In the genomic region with DNA sequence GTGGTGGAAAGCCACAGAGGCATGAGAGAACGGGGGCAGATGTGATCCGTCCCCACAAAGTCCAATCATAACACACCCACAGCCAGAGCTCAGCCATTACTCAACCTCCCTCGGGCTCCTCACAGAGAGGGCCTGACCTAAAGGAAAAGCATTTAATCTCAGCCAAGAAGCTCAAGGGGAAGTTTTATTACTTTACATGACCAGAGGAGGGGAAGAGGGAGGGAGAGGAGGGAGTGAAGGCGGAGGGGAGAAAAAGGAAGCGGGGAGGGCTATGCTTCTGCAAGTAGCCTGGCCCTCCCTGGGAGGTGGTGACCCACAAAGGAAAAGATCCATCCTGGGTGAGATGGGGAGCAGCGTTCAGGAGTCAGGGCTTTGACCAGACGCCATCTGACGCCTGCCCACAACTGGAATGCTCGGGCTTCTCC, we compare ENCODE assay signal across 7 mouse cellular contexts. TPM values are rescaled to one million over a fixed set of nuclear protein-coding genes. Genes with fewer than 3 reads are reported as not detected.
DNase-seq lines count a peak whose midpoint lies in the region; ATAC-seq and TF ChIP-seq lines count a peak whose summit lies in the region.

No protein-coding gene starts in this region.

- DNase-seq in midbrain, embryonic 10.5 days (ENCODE audit: low spot score) = no peak
- DNase-seq in heart, adult 8-10 months (ENCODE audit: low spot score) = peak; percentile 33
- peak; percentile 37 for DNase-seq in kidney, adult 9 months
- DNase-seq in cerebellum, postnatal 4 days (ENCODE audit: low spot score in 2 of 2) = no peak
- no peak for DNase-seq in ovary, postnatal 36 days (ENCODE audit: low spot score)

- H3ac ChIP-seq in myocyte (ENCODE audit: control insufficient read depth, insufficient read length) = no peak overlapping the region

- H3K27me3 ChIP-seq in midbrain, embryonic 10.5 days (ENCODE audit: low read depth, poor library complexity, severe bottlenecking) = no peaks in the 10 kb centered on the region
- no peaks in the 10 kb centered on the region for H3K27me3 ChIP-seq in midbrain, embryonic 15.5 days (replicated peaks)
- H3K27me3 ChIP-seq in myocyte (ENCODE audit: control insufficient read depth, insufficient read depth, insufficient read length) = no peaks in the 10 kb centered on the region

- WGBS in midbrain, embryonic 10.5 days = 81% methylated on average over 9 of the region's 9 CpGs
- 73% methylated on average over 9 of the region's 9 CpGs for WGBS in midbrain, embryonic 15.5 days

- peaks cover 3% of the 10 kb centered on the region; the same call in 1 of the 2 replicates for H3K36me3 ChIP-seq in midbrain, embryonic 10.5 days
- no peaks in the 10 kb centered on the region for H3K36me3 ChIP-seq in midbrain, embryonic 15.5 days (replicated peaks)
- H3K36me3 ChIP-seq in myocyte (ENCODE audit: control insufficient read depth, insufficient read depth) = no peaks in the 10 kb centered on the region

- H3K4me3 ChIP-seq in midbrain, embryonic 10.5 days = no peak overlapping the region
- H3K4me3 ChIP-seq in midbrain, embryonic 15.5 days = no peak overlapping the region
- H3K4me3 ChIP-seq in myocyte = no peak overlapping the region

- H3K27ac ChIP-seq in midbrain, embryonic 10.5 days (replicated peaks) = peak overlapping the region; percentile 18
- H3K27ac ChIP-seq in midbrain, embryonic 15.5 days = no peak overlapping the region

- H3K79me2 ChIP-seq in myocyte (ENCODE audit: control insufficient read depth, insufficient read depth) = no peaks in the 10 kb centered on the region

- TF ChIP-seq POLR2A in myocyte (IDR thresholded peaks at IDR 0.05; ENCODE audit: insufficient read length, low read depth) = no peak

- no peaks in the 10 kb centered on the region for H3K9me3 ChIP-seq in midbrain, embryonic 10.5 days (replicated peaks)
- H3K9me3 ChIP-seq in midbrain, embryonic 15.5 days = no peaks in the 10 kb centered on the region

- H3K4me1 ChIP-seq in midbrain, embryonic 10.5 days = peaks cover 7% of the 10 kb centered on the region
- H3K4me1 ChIP-seq in midbrain, embryonic 15.5 days = no peaks in the 10 kb centered on the region; the same call in 1 of the 2 replicates

- ATAC-seq in midbrain, embryonic 15.5 days (replicated peaks) = no peak

- H3K4me2 ChIP-seq in midbrain, embryonic 15.5 days = no peak overlapping the region
- peak overlapping the region; percentile 44 for H3K4me2 ChIP-seq in myocyte (ENCODE audit: low read depth)

- H3K9ac ChIP-seq in midbrain, embryonic 15.5 days = no peak overlapping the region

TF ChIP-seq in myocyte, 11 proteins besides CTCF, POLR2A, EP300 and RAD21:
- TF ChIP-seq POLR2AphosphoS2 (IDR thresholded peaks at IDR 0.05; ENCODE audit: insufficient read length, low read depth) = no peak
- TF ChIP-seq MYOG (IDR thresholded peaks at IDR 0.05; ENCODE audit: control insufficient read depth in 1 of 3, insufficient read depth in 1 of 3, insufficient read length in 2 of 3, low read depth in 2 of 3) = no peak
- TF ChIP-seq SRF (IDR thresholded peaks at IDR 0.05; ENCODE audit: control insufficient read depth, insufficient read length, low read depth) = no peak
- no peak for TF ChIP-seq MYOD1 (IDR thresholded peaks at IDR 0.05; ENCODE audit: control insufficient read depth in 1 of 3, insufficient read length in 2 of 3, low read depth in 2 of 3)
- no peak for TF ChIP-seq TCF3 (IDR thresholded peaks at IDR 0.05; ENCODE audit: insufficient read length, low read depth)
- no peak for TF ChIP-seq USF1 (IDR thresholded peaks at IDR 0.05; ENCODE audit: low read depth)
- TF ChIP-seq E2F4 (IDR thresholded peaks at IDR 0.05; ENCODE audit: insufficient read depth) = no peak

RNA-seq across cellular contexts. Expression of a gene that starts 35.0 kb away (rescaled TPM):
- 8.0 and 8.2 TPM in 2 replicates for polyA plus RNA-seq in midbrain, embryonic 10.5 days (2016; fragmentation: Nextera tagmentation; extraction: Ambion mirVana)
- 3.4 and 3.9 TPM in 2 replicates for polyA plus RNA-seq in midbrain, embryonic 15.5 days (2015; fragmentation: Nextera tagmentation; extraction: Ambion mirVana)
- 1 to 10 TPM; 2.1 to 3.6 (median 2.8) TPM for total RNA-seq in heart, adult 8-10 months (2022)
- 4.4 TPM for polyA plus RNA-seq in myocyte (2012; fragmentation: generic; extraction: Trizol)

Comparison
In these comparisons a context has a peak if more than half of its experiments do, and no peak if none do; other contexts are left out.
1. DNase-seq: peak in heart, adult 8-10 months (single experiment) and kidney, adult 9 months (single experiment); none in midbrain, embryonic 10.5 days (single experiment), cerebellum, postnatal 4 days (0 of 2) and ovary, postnatal 36 days (single experiment).